Mouse (Mus musculus) heart, adult 2 months (tissue): Measurements from ENCODE around the gene Rsph4a. TPM values are rescaled to one million over a fixed set of nuclear protein-coding genes. Genes with fewer than 3 reads are reported as not detected.

Experiments used
- DNase-seq, 2 experiments: peaks; one replicate each; pipeline ENCODE4 v3.0.0; 2021
- H3K27ac ChIP-seq: fragments of 200-600 bp; 2 replicates; pipeline ENCODE4 v1.8.1; 2022
- H3K27me3 ChIP-seq: fragments of 200-500 bp; 2 replicates; pipeline ENCODE4 v1.6.1; 2012; ENCODE audit warnings: mild to moderate bottlenecking, low read length, inconsistent platforms, mixed read lengths; ENCODE audit not compliant: control insufficient read depth, insufficient read depth
- H3K36me3 ChIP-seq: fragments of 200-500 bp; 2 replicates; pipeline ENCODE4 v1.6.1; 2012; ENCODE audit warnings: low read length, inconsistent platforms; ENCODE audit not compliant: control insufficient read depth, insufficient read depth
- H3K4me1 ChIP-seq: fragments of 200-500 bp; 2 replicates; pipeline ENCODE4 v1.6.1; 2011; ENCODE audit warnings: low read length; ENCODE audit not compliant: control insufficient read depth, insufficient read depth
- H3K4me3 ChIP-seq: fragments of 200-600 bp; 2 replicates; pipeline ENCODE4 v1.8.1; 2022
- H3K79me2 ChIP-seq: fragments of 200-500 bp; replicated peaks from 2 replicates; pipeline ENCODE4 v1.6.1; 2012; ENCODE audit warnings: mild to moderate bottlenecking, inconsistent platforms, low read length, moderate library complexity, mixed read lengths; ENCODE audit not compliant: control insufficient read depth, insufficient read depth
- H3K9ac ChIP-seq: fragments of 200-500 bp; 2 replicates; pipeline ENCODE4 v1.6.1; 2012; ENCODE audit warnings: low read depth, mild to moderate bottlenecking, control low read depth, inconsistent platforms, low read length, mixed read lengths
- CTCF ChIP-seq: fragments of 200-600 bp; IDR thresholded peaks from 2 replicates; pipeline ENCODE4 v1.8.1; 2022; ENCODE audit warnings: antibody characterized with exemption, mild to moderate bottlenecking, moderate library complexity
- EP300 ChIP-seq: fragments of 200-500 bp; IDR thresholded peaks from 2 replicates; pipeline ENCODE4 v1.6.1; 2011; ENCODE audit warnings: low read depth, low read length, control low read depth; ENCODE audit not compliant: insufficient read depth
- POLR2A ChIP-seq: fragments of 200-500 bp; IDR thresholded peaks from 2 replicates; pipeline ENCODE4 v1.6.1; 2011; ENCODE audit warnings: mild to moderate bottlenecking, low read depth, low read length, control low read depth; ENCODE audit not compliant: insufficient read depth
- WGBS: fragments of 180-500 bp; shearing (Covaris S2); methylation state at CpG from one replicate; pipeline ENCODE4 v1.1.7; 2018; 5-methylcytosine and 5-hydroxymethylcytosine counted together
- intact Hi-C: fragments of 180-260 bp; cut with DNase I; formaldehyde crosslinking; loops from one replicate; pipeline ENCODE4 v1.15.1; 2025
- polyA plus RNA-seq: library from polyadenylated mRNA; depleted of rRNA; stranded (reverse); fragments of >200 nt; gene quantifications from 2 replicates; pipeline ENCODE4 v1.2.3, GENCODE M21; 2012; rRNA removed
- total RNA-seq, 2 experiments: library from RNA; stranded (reverse); gene quantifications; 2 replicates each; pipeline ENCODE4 v1.2.3; 2021

Rsph4a gene
- total and polyA plus RNA-seq, 3 experiments, result 0.25 TPM; not detected in 2

DNA sequence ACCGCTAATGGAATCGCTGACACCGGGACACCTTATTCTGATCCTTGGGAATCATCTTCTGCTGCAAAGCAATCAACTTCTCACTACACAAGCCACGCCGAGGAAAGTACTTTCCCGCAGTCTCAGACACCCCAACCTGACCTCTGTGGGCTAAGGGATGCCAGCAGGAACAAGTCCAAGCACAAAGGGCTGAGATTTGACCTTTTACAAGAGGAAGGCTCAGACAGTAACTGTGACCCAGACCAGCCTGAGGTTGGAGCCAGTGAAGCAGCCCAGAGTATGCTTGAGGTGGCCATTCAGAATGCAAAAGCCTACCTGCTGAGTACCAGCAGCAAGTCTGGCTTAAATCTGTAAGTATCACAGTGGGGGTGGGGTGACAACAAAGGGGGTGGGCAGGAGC lies 578 bp downstream of the Rsph4a start:
- no peaks in the 10 kb centered on the region for H3K27me3 ChIP-seq

DNA sequence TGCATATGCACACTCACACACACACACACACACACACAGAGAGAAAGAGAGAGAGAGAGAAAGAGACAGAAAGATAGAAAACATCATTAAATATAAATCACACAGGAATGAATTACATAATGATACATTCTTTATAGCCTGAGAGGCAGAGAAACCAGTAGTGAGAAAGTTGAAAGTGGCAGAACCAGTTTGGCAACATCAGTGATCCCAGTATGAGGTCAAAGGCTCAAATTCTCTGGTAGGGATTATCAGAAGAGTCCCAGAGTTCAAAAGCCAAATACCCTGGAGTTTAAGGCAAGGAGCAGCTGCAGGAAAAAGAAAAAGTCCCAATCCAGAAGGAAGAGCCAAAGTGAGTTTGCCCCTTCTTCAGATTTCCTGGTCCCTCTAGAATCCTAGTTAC lies 35.8 kb downstream of the Rsph4a start:
- no peaks in the 10 kb centered on the region for H3K4me1 ChIP-seq
- no peak overlapping the region for H3K9ac ChIP-seq
- peaks cover 2% of the 10 kb centered on the region; the same call in 1 of the 2 replicates for H3K79me2 ChIP-seq
- TF ChIP-seq POLR2A, result no peak
- TF ChIP-seq CTCF, result no peak
- no peak for TF ChIP-seq EP300
- H3K36me3 ChIP-seq, result peaks cover 24% of the 10 kb centered on the region
- intact Hi-C loops, result no loop called here
- H3K27ac ChIP-seq, result no peak overlapping the region
- no peak overlapping the region for H3K4me3 ChIP-seq
- no peaks in the 10 kb centered on the region for H3K27me3 ChIP-seq
- DNase-seq, result no peak

More for the DNA sequence above, 578 bp downstream of the Rsph4a start:
- Histone ChIP-seq H3K4me1 (no peaks in the 10 kb centered on the region), H3K36me3 (no peaks in the 10 kb centered on the region), H3K9ac (no peak overlapping the region), H3K4me3 (no peak overlapping the region), H3K79me2 (no peaks in the 10 kb centered on the region), H3K27ac (no peak overlapping the region)
- TF ChIP-seq POLR2A, result no peak
- TF ChIP-seq EP300, result no peak
- TF ChIP-seq CTCF, result no peak
- WGBS, result 10% methylated on average over 6 of the region's 6 CpGs
- DNase-seq, result no peak
- intact Hi-C loops, result no loop called here

DNA sequence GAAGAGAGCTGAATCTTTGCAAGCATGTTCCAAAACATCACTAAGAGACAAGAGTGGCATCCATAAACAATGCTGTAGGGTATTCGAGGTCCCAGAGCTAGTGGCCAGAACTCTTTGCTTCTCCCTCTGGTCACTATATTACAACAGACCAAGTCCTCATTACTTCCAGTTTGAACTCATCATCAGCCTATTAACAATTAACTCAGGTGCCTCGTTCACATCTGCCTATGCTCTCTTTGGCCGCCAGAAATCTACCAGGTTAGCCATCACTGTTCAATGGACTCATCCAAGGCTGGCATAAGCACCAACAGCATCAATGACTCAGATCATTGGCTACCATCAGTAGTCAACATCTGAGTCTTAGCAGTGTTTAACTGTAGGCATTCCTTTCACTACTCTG lies 40.5 kb downstream of the Rsph4a start:
- Histone ChIP-seq H3K36me3 (peaks cover 36% of the 10 kb centered on the region), H3K27ac (no peak overlapping the region), H3K4me3 (no peak overlapping the region), H3K9ac (no peak overlapping the region), H3K27me3 (no peaks in the 10 kb centered on the region), H3K4me1 (no peaks in the 10 kb centered on the region; the same call in none of the 2 replicates), H3K79me2 (peaks cover 2% of the 10 kb centered on the region; the same call in 1 of the 2 replicates)
- TF ChIP-seq CTCF (no peak), EP300 (no peak), POLR2A (no peak)
- intact Hi-C loops, result no loop called here
- WGBS, result 89% methylated on average over 3 of the region's 3 CpGs
- DNase-seq, result no peak

DNA sequence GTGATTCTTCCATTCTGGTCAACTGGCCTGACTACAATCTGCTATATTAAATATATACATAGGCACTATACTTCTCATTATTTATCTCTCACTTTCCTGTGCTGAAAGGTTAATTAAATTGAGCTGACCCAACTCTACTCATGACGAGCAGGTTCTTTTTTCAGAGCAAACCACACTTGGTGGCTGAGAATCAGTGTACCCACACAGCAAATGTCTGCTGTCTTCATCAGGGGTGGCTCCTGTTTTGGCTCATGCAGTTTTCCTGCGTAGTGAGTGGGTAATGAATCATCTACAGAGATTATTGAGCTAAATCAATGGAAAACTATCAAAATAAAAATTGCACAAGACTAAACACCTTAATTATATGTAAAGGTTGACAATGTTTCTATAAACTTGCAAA lies 41.4 kb downstream of the Rsph4a start:
- Histone ChIP-seq H3K4me3 (no peak overlapping the region), H3K27ac (no peak overlapping the region), H3K36me3 (peaks cover 33% of the 10 kb centered on the region), H3K27me3 (no peaks in the 10 kb centered on the region), H3K79me2 (peaks cover 2% of the 10 kb centered on the region; the same call in 1 of the 2 replicates), H3K9ac (no peak overlapping the region), H3K4me1 (no peaks in the 10 kb centered on the region; the same call in none of the 2 replicates)
- TF ChIP-seq EP300 (no peak), CTCF (no peak), POLR2A (no peak)
- WGBS, result 86% methylated on average over 2 of the region's 2 CpGs
- intact Hi-C loops, result no loop called here
- no peak for DNase-seq

DNA sequence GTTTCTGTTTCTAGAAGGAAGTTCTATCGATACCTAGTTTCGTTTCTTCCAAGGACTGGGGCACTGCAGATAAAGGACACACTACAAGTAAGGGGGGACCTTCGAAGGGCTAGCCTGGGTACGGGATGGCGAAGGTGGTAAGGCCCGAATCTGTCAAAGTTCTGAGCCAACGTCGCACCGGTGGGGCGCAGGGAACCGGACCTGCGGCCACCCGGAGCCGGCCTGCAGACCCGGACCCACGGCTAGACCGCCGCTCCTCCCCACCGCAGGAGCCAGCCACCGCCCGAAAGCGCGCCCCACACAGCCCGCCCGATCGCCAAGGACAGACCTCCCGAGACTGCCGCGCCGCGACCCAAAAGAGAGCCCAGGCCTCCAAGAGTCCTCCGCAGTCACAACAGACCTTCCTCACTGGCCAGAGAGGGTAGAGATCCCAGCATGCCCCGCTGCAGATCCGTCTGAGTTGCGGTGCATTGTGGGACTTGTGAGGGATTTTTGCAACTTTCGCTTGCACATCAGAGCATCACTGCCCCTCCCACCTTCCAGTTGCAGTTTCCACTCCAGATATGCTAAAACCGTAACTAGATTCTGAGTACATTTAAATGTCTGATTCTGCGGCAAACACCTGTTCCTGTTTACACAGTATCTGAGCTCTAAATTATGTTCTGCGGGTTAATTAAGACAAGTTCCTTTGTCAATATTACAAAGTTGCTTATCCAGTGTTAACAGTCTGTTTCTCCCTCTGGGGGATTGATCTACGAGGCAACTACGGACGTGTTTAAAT lies 46.1 kb downstream of the Rsph4a start, which contains the start of gene Zup1:
Gene Zup1, minus strand, starts transcription at position 467 of the 781 bp plus-strand sequence.
- Histone ChIP-seq H3K4me1 (no peaks in the 10 kb centered on the region; the same call in none of the 2 replicates), H3K27me3 (no peaks in the 10 kb centered on the region), H3K36me3 (peaks cover 18% of the 10 kb centered on the region), H3K4me3 (peak within 1 kb of the TSS; percentile 76), H3K9ac (peak within 1 kb of the TSS; percentile 97), H3K27ac (peak within 1 kb of the TSS; percentile 91), H3K79me2 (no peaks in the 10 kb centered on the region; the same call in 1 of the 2 replicates)
- DNase-seq, result peak; percentile 86 to 90
- intact Hi-C loops, result loop anchor here (2.0 kb wide), 1 partner anchor 68 kb away; the partner anchor contains the start of gene Rwdd1
- TF ChIP-seq CTCF (no peak), EP300 (0 out of 2 replicates have a peak, but pooled peaks have one; percentile 61), POLR2A (peak; percentile 89)
- WGBS, result 1% methylated on average over 42 of the region's 42 CpGs

DNA sequence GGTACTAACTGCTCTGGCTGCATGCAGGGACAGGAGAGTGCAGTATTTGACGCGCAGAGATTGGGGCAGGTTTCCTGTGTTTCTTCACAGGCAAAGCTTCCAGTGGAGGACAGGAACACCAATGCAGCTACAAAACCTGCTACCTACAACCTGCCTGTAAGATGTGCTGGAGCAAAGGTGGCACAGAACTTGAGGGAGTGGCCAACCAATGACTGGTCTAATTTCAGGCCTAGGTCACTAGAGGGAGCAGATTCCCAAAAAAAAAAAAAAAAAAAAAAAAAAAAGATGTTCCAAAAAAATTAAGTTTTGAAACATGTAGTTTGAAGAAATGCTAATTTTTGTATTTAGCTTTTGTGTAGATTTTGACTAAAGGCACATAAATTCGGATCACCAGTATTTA lies 47.6 kb downstream of the Rsph4a start:
- no peaks in the 10 kb centered on the region; the same call in 1 of the 2 replicates for H3K79me2 ChIP-seq
- peaks cover 14% of the 10 kb centered on the region for H3K36me3 ChIP-seq
- H3K9ac ChIP-seq, result no peak overlapping the region
- H3K27ac ChIP-seq, result no peak overlapping the region
- 78% methylated on average over 3 of the region's 3 CpGs for WGBS
- no peak for DNase-seq
- H3K4me3 ChIP-seq, result no peak overlapping the region
- H3K4me1 ChIP-seq, result no peaks in the 10 kb centered on the region; the same call in none of the 2 replicates
- intact Hi-C loops, result no loop called here
- TF ChIP-seq EP300, result no peak
- TF ChIP-seq POLR2A, result no peak
- TF ChIP-seq CTCF, result no peak
- no peaks in the 10 kb centered on the region for H3K27me3 ChIP-seq

Other genes starting within 250 kb of the Rsph4a start
- not detected for gene Sult3a2, start 118.4 kb upstream of the Rsph4a start, total RNA-seq
- gene Sult3a2, start 118.4 kb upstream of the Rsph4a start, polyA plus RNA-seq, result not detected in 2 replicates
- not detected for gene Sult3a1, start 47.4 kb upstream of the Rsph4a start, total RNA-seq
- gene Sult3a1, start 47.4 kb upstream of the Rsph4a start, polyA plus RNA-seq, result not detected in 2 replicates
- gene Zup1, start 46.2 kb downstream of the Rsph4a start, total RNA-seq, result 1 to 10 TPM; 6.6 to 7.8 TPM
- 2.9 and 4.1 TPM in 2 replicates for gene Zup1, start 46.2 kb downstream of the Rsph4a start, polyA plus RNA-seq
- gene Rwdd1, start 114.5 kb downstream of the Rsph4a start, total RNA-seq, result 100 to 1,000 TPM; 105 to 123 TPM
- gene Rwdd1, start 114.5 kb downstream of the Rsph4a start, polyA plus RNA-seq, result 38.5 and 59.0 TPM in 2 replicates
- gene Trappc3l, start 132.5 kb downstream of the Rsph4a start, total RNA-seq, result not detected
- gene Trappc3l, start 132.5 kb downstream of the Rsph4a start, polyA plus RNA-seq, result not detected in 2 replicates
- gene Calhm4, start 139.2 kb downstream of the Rsph4a start, total RNA-seq, result not detected
- not detected in 2 replicates for gene Calhm4, start 139.2 kb downstream of the Rsph4a start, polyA plus RNA-seq
- gene Calhm5, start 191.4 kb downstream of the Rsph4a start, total RNA-seq, result under 1 TPM; 0.75 to 0.97 TPM
- 0.51 and 1.3 TPM in 2 replicates for gene Calhm5, start 191.4 kb downstream of the Rsph4a start, polyA plus RNA-seq
- under 1 TPM; 0.23 to 0.48 TPM for gene Calhm6, start 222.9 kb downstream of the Rsph4a start, total RNA-seq
- gene Calhm6, start 222.9 kb downstream of the Rsph4a start, polyA plus RNA-seq, result 0.25 TPM in 1 of 2 replicates, not detected in the other